Mouse (Mus musculus) gastrocnemius, postnatal 10 days (tissue): ENCODE data around the gene Lrrc10. TPM values are rescaled to one million over a fixed set of nuclear protein-coding genes. Genes with fewer than 3 reads are reported as not detected.
"Not testable (repeated sequence)": the region's sequence is repeated elsewhere in the genome, so short reads cannot be mapped to it uniquely, and the experiment has no call there.

Source experiments
- DNase-seq: peaks from one replicate; pipeline ENCODE4 v3.0.0; 2021; ENCODE audit warnings: mixed read lengths
- long read RNA-seq, 2 experiments: library from polyadenylated mRNA; stranded (forward); transcript quantifications; one replicate each; pipeline ENCODE4 v2.0.0; 2021
- total RNA-seq, 2 experiments: library from RNA; stranded (reverse); gene quantifications; 2 replicates each; pipeline ENCODE4 v1.2.3; 2021

Lrrc10 gene
- not detected for total RNA-seq
- long read RNA-seq, experiment 1, result 0 reads
- long read RNA-seq, experiment 2, result 0 reads

- DNase-seq, result no peak
Measured at GRCm38 (mm10) chr10:117045175-117046056, at the start of gene Lrrc10. Lrrc10 (plus strand) TSS chr10:117045341.

- DNase-seq, result no peak
Measured at GRCm38 (mm10) chr10:116995584-116996235, 49.4 kb upstream of the Lrrc10 start.

GRCm38 (mm10) chr10:116996236-116996600, 48.9 kb upstream of the Lrrc10 start:
- DNase-seq, result peak; percentile 37

GRCm38 (mm10) chr10:116998716-116999455, 46.3 kb upstream of the Lrrc10 start:
- DNase-seq, result no peak

GRCm38 (mm10) chr10:117000975-117001374, 44.2 kb upstream of the Lrrc10 start:
- no peak for DNase-seq

GRCm38 (mm10) chr10:117004695-117005094, 40.4 kb upstream of the Lrrc10 start:
- no peak for DNase-seq

- DNase-seq, result no peak
Measured at GRCm38 (mm10) chr10:117005707-117006464, 39.3 kb upstream of the Lrrc10 start.

GRCm38 (mm10) chr10:117009691-117010090, 35.5 kb upstream of the Lrrc10 start:
- DNase-seq, result no peak

GRCm38 (mm10) chr10:117011047-117011446, 34.1 kb upstream of the Lrrc10 start:
- no peak for DNase-seq

- no peak for DNase-seq
Measured at GRCm38 (mm10) chr10:117013689-117014390, 31.3 kb upstream of the Lrrc10 start.

- no peak for DNase-seq
Measured at GRCm38 (mm10) chr10:117014565-117014964, 30.6 kb upstream of the Lrrc10 start.

GRCm38 (mm10) chr10:117018281-117018840, 26.8 kb upstream of the Lrrc10 start:
- DNase-seq, result peak; percentile 48

- peak; percentile 54 for DNase-seq
Measured at GRCm38 (mm10) chr10:117021020-117021754, 24.0 kb upstream of the Lrrc10 start.

GRCm38 (mm10) chr10:117023693-117024092, 21.4 kb upstream of the Lrrc10 start:
- DNase-seq, result no peak

GRCm38 (mm10) chr10:117025776-117026175, 19.4 kb upstream of the Lrrc10 start:
- DNase-seq, result not testable (repeated sequence)

- no peak for DNase-seq
Measured at GRCm38 (mm10) chr10:117026176-117026575, 19.0 kb upstream of the Lrrc10 start.

- no peak for DNase-seq
Measured at GRCm38 (mm10) chr10:117031160-117031559, 14.0 kb upstream of the Lrrc10 start.

GRCm38 (mm10) chr10:117033785-117034184, 11.4 kb upstream of the Lrrc10 start:
- DNase-seq, result peak; percentile 90

- DNase-seq, result no peak
Measured at GRCm38 (mm10) chr10:117040355-117040754, 4.8 kb upstream of the Lrrc10 start.

- no peak for DNase-seq
Measured at GRCm38 (mm10) chr10:117042295-117042694, 2.8 kb upstream of the Lrrc10 start.
